Mouse (Mus musculus) lung, postnatal 25 days (tissue): Measurements from ENCODE around the gene 4930402F06Rik.
A peak's percentile ranks its signal among the peaks of the same experiment; 100 is the strongest.

Experiments
- DNase-seq: peaks from one replicate; pipeline ENCODE4 v3.0.0; 2022; ENCODE audit warnings: low spot score

The 4930402F06Rik gene

GRCm38 (mm10) chr2:35338707-35339106 lies 58.3 kb downstream of the 4930402F06Rik start:
- DNase-seq = peak; percentile 68

GRCm38 (mm10) chr2:35338036-35338435 lies 58.9 kb downstream of the 4930402F06Rik start:
- no peak for DNase-seq

GRCm38 (mm10) chr2:35337419-35337818 lies 59.6 kb downstream of the 4930402F06Rik start:
- DNase-seq = peak; percentile 63

GRCm38 (mm10) chr2:35336388-35337280 lies 60.3 kb downstream of the 4930402F06Rik start, which contains the start of gene Stom:
Stom (minus strand) TSS chr2:35336976.
- DNase-seq = peak; percentile 100

GRCm38 (mm10) chr2:35335620-35336019 lies 61.4 kb downstream of the 4930402F06Rik start:
- DNase-seq = no peak

GRCm38 (mm10) chr2:35333670-35334069 lies 63.3 kb downstream of the 4930402F06Rik start:
- no peak for DNase-seq

GRCm38 (mm10) chr2:35331205-35331604 lies 65.8 kb downstream of the 4930402F06Rik start:
- no peak for DNase-seq

GRCm38 (mm10) chr2:35329061-35329460 lies 67.9 kb downstream of the 4930402F06Rik start:
- no peak for DNase-seq

GRCm38 (mm10) chr2:35328064-35328792 lies 68.7 kb downstream of the 4930402F06Rik start:
- DNase-seq = no peak

GRCm38 (mm10) chr2:35327583-35327982 lies 69.4 kb downstream of the 4930402F06Rik start:
- DNase-seq = no peak

- no peak for DNase-seq
These were observed 70.0 kb downstream of the 4930402F06Rik start for GRCm38 (mm10) chr2:35326931-35327330.

GRCm38 (mm10) chr2:35325930-35326329 lies 71.0 kb downstream of the 4930402F06Rik start:
- no peak for DNase-seq
